Mouse (Mus musculus) CH12F3 (cell line): ENCODE measurements at regions not wholly inside any gene's neighbourhood (a gene's known extent, or its start where the extent isn't known, plus 50 kb on each side); places are given as distances from the start of the nearest gene placed in this dataset.

Experiments
- in situ Hi-C: fragments of 300-500 bp; cut with MboI; formaldehyde crosslinking; loops from 2 replicates; pipeline ENCODE4 v1.14.3; 2020; ENCODE audit warnings: low sequenced_read_pairs

- in situ Hi-C loops, result no loop called here
Observed at GRCm38 (mm10) chr3:52862026-52862425, 155.0 kb downstream of the Cog6 start.

GRCm38 (mm10) chr3:52861538-52861937 is 155.5 kb downstream of the Cog6 start:
- in situ Hi-C loops, result no loop called here

- in situ Hi-C loops, result no loop called here
Observed at GRCm38 (mm10) chr3:52859848-52860247, 157.2 kb downstream of the Cog6 start.

- in situ Hi-C loops, result no loop called here
Observed at GRCm38 (mm10) chr3:52859266-52859825, 157.7 kb downstream of the Cog6 start.

- in situ Hi-C loops, result no loop called here
Observed at GRCm38 (mm10) chr3:52858259-52858658, 158.8 kb downstream of the Cog6 start.

- in situ Hi-C loops, result no loop called here
Observed at GRCm38 (mm10) chr3:52857076-52857475, 160.0 kb downstream of the Cog6 start.

GRCm38 (mm10) chr3:52854560-52854959 is 162.5 kb downstream of the Cog6 start:
- in situ Hi-C loops, result no loop called here

- in situ Hi-C loops, result no loop called here
Observed at GRCm38 (mm10) chr3:52853126-52853525, 163.9 kb downstream of the Cog6 start.

- in situ Hi-C loops, result loop anchor here (10.0 kb wide), 1 partner anchor 580 kb away; the partner anchor contains the start of gene Foxo1
Observed at GRCm38 (mm10) chr3:52845166-52845565, 171.9 kb downstream of the Cog6 start.

GRCm38 (mm10) chr3:52843998-52844397 is 173.0 kb downstream of the Cog6 start:
- in situ Hi-C loops, result loop anchor here (10.0 kb wide), 1 partner anchor 579 kb away; the partner anchor contains the start of gene Foxo1

GRCm38 (mm10) chr3:52842866-52843425 is 174.1 kb downstream of the Cog6 start:
- in situ Hi-C loops, result loop anchor here (10.0 kb wide), 1 partner anchor 578 kb away; the partner anchor contains the start of gene Foxo1

- in situ Hi-C loops, result loop anchor here (10.0 kb wide), 1 partner anchor 576 kb away; the partner anchor contains the start of gene Foxo1
Observed at GRCm38 (mm10) chr3:52840160-52840953, 176.7 kb downstream of the Cog6 start.

GRCm38 (mm10) chr3:52838020-52838419 is 179.0 kb downstream of the Cog6 start:
- in situ Hi-C loops, result no loop called here

GRCm38 (mm10) chr3:52837527-52837926 is 179.5 kb downstream of the Cog6 start:
- in situ Hi-C loops, result no loop called here

GRCm38 (mm10) chr3:52836780-52837179 is 180.3 kb downstream of the Cog6 start:
- in situ Hi-C loops, result no loop called here

GRCm38 (mm10) chr3:52832421-52832820 is 184.6 kb downstream of the Cog6 start:
- in situ Hi-C loops, result no loop called here

GRCm38 (mm10) chr3:52831986-52832385 is 185.1 kb downstream of the Cog6 start:
- in situ Hi-C loops, result no loop called here

GRCm38 (mm10) chr3:52830101-52830500 is 186.9 kb downstream of the Cog6 start:
- in situ Hi-C loops, result no loop called here

GRCm38 (mm10) chr3:52829069-52829468 is 188.0 kb downstream of the Cog6 start:
- in situ Hi-C loops, result no loop called here

GRCm38 (mm10) chr3:52828473-52828872 is 188.6 kb downstream of the Cog6 start:
- in situ Hi-C loops, result no loop called here

GRCm38 (mm10) chr3:52822848-52823247 is 194.2 kb downstream of the Cog6 start:
- in situ Hi-C loops, result no loop called here

GRCm38 (mm10) chr3:52821450-52821849 is 195.6 kb downstream of the Cog6 start:
- in situ Hi-C loops, result no loop called here
